Mouse (Mus musculus): ENCODE data around the gene B4galt2. TPM values are rescaled to one million over a fixed set of nuclear protein-coding genes. Genes with fewer than 3 reads are reported as not detected.

B4galt2 gene
- 100 to 1,000 TPM; 136 to 144 TPM for total RNA-seq (2021)
- long read RNA-seq, experiment 1, transcript B4galt2-201 (8 exons, 2,312 nt) = major isoform, 193 of 315 reads
- long read RNA-seq, experiment 1, partial matches to known transcripts = 84 of 315 reads
- long read RNA-seq, experiment 1, other reads (novel, unspliced or antisense) = 37 of 315 reads
- long read RNA-seq, experiment 2, transcript B4galt2-201 (8 exons, 2,312 nt) = major isoform, 204 of 316 reads
- long read RNA-seq, experiment 2, partial matches to known transcripts = 75 of 316 reads
- long read RNA-seq, experiment 2, other reads (novel, unspliced or antisense) = 35 of 316 reads

- intact Hi-C loops (cut with DNase I) = no loop called here
- DNase-seq (ENCODE audit: low spot score in 2 of 2) = peak in 1 of 2 experiments; percentile 71
These were observed at the start of gene B4galt2 for GRCm38 (mm10) chr4:117882701-117883691. TSS of gene B4galt2 (minus strand) at chr4:117883487.

- DNase-seq (ENCODE audit: low spot score in 2 of 2) = no peak
- intact Hi-C loops (cut with DNase I) = loop anchor here (2.0 to 10.0 kb wide), 2 partner anchors 105 to 153 kb away; no protein-coding TSS in a partner anchor
These were observed 46.1 kb upstream of the B4galt2 start, which contains the start of gene Artn for GRCm38 (mm10) chr4:117929391-117929881. TSS of gene Artn (minus strand) at chr4:117929763.

GRCm38 (mm10) chr4:117928699-117929241 lies 45.5 kb upstream of the B4galt2 start:
- intact Hi-C loops (cut with DNase I) = loop anchor here (2.0 to 10.0 kb wide), 2 partner anchors 104 to 154 kb away; no protein-coding TSS in a partner anchor
- peak in 1 of 2 experiments; percentile 55 for DNase-seq (ENCODE audit: low spot score in 2 of 2)

- DNase-seq (ENCODE audit: low spot score in 2 of 2) = no peak
- intact Hi-C loops (cut with DNase I) = loop anchor here (2.0 to 10.0 kb wide), 2 partner anchors 103 to 155 kb away; no protein-coding TSS in a partner anchor
These were observed 44.9 kb upstream of the B4galt2 start for GRCm38 (mm10) chr4:117928234-117928633.

GRCm38 (mm10) chr4:117926545-117927482 lies 43.5 kb upstream of the B4galt2 start:
- peak; percentile 69 to 70 for DNase-seq (ENCODE audit: low spot score in 2 of 2)
- intact Hi-C loops (cut with DNase I) = loop anchor here (10.0 kb wide), 1 partner anchor 102 kb away; no protein-coding TSS in a partner anchor

GRCm38 (mm10) chr4:117924916-117925315 lies 41.6 kb upstream of the B4galt2 start:
- intact Hi-C loops (cut with DNase I) = loop anchor here (10.0 kb wide), 1 partner anchor 100 kb away; no protein-coding TSS in a partner anchor
- no peak for DNase-seq (ENCODE audit: low spot score in 2 of 2)

- intact Hi-C loops (cut with DNase I) = loop anchor here (10.0 kb wide), 1 partner anchor 99 kb away; no protein-coding TSS in a partner anchor
- DNase-seq (ENCODE audit: low spot score in 2 of 2) = no peak
These were observed 40.2 kb upstream of the B4galt2 start for GRCm38 (mm10) chr4:117923450-117923849.

GRCm38 (mm10) chr4:117921358-117921757 lies 38.1 kb upstream of the B4galt2 start:
- intact Hi-C loops (cut with DNase I) = loop anchor here (10.0 kb wide), 1 partner anchor 97 kb away; no protein-coding TSS in a partner anchor
- DNase-seq (ENCODE audit: low spot score in 2 of 2) = no peak

GRCm38 (mm10) chr4:117918762-117919161 lies 35.5 kb upstream of the B4galt2 start:
- no peak for DNase-seq (ENCODE audit: low spot score in 2 of 2)
- intact Hi-C loops (cut with DNase I) = no loop called here

- intact Hi-C loops (cut with DNase I) = no loop called here
- DNase-seq (ENCODE audit: low spot score in 2 of 2) = no peak
These were observed 35.0 kb upstream of the B4galt2 start for GRCm38 (mm10) chr4:117918261-117918660.

GRCm38 (mm10) chr4:117917847-117918246 lies 34.6 kb upstream of the B4galt2 start:
- intact Hi-C loops (cut with DNase I) = no loop called here
- no peak for DNase-seq (ENCODE audit: low spot score in 2 of 2)

- intact Hi-C loops (cut with DNase I) = no loop called here
- no peak for DNase-seq (ENCODE audit: low spot score in 2 of 2)
These were observed 34.1 kb upstream of the B4galt2 start for GRCm38 (mm10) chr4:117917402-117917801.

- no peak for DNase-seq (ENCODE audit: low spot score in 2 of 2)
- intact Hi-C loops (cut with DNase I) = no loop called here
These were observed 33.1 kb upstream of the B4galt2 start for GRCm38 (mm10) chr4:117916386-117916785.

- intact Hi-C loops (cut with DNase I) = no loop called here
- no peak for DNase-seq (ENCODE audit: low spot score in 2 of 2)
These were observed 32.3 kb upstream of the B4galt2 start for GRCm38 (mm10) chr4:117915489-117916105.

GRCm38 (mm10) chr4:117914591-117915442 lies 31.5 kb upstream of the B4galt2 start, which contains the start of gene Ipo13:
TSS of gene Ipo13 (minus strand) at chr4:117914999.
- peak; percentile 87 to 90 for DNase-seq (ENCODE audit: low spot score in 2 of 2)
- intact Hi-C loops (cut with DNase I) = no loop called here

- no peak for DNase-seq (ENCODE audit: low spot score in 2 of 2)
- intact Hi-C loops (cut with DNase I) = no loop called here
These were observed 30.7 kb upstream of the B4galt2 start for GRCm38 (mm10) chr4:117914031-117914430.

- intact Hi-C loops (cut with DNase I) = no loop called here
- DNase-seq (ENCODE audit: low spot score in 2 of 2) = no peak
These were observed 30.1 kb upstream of the B4galt2 start for GRCm38 (mm10) chr4:117913421-117913820.
